Mouse (Mus musculus) CD8-positive naive resting alpha-beta T cell, adult 2 months (primary cell): ENCODE measurements around the gene Adcy5.

ENCODE experiments used
- DNase-seq, 2 experiments: peaks; one replicate each; pipeline ENCODE4 v3.0.0; 2022; ENCODE audit warnings: low read depth in 2 of 2, low spot score in 2 of 2

Adcy5 gene

GRCm38 (mm10) chr16:35155391-35156305 is 971 bp downstream of the Adcy5 start:
- DNase-seq, result no peak

GRCm38 (mm10) chr16:35156306-35156695 is 1.6 kb downstream of the Adcy5 start:
- DNase-seq, result no peak

- DNase-seq, result no peak
These were observed 2.2 kb downstream of the Adcy5 start for GRCm38 (mm10) chr16:35156832-35157231.

- DNase-seq, result no peak
These were observed 4.9 kb downstream of the Adcy5 start for GRCm38 (mm10) chr16:35159532-35159931.

- DNase-seq, result no peak
These were observed 5.3 kb downstream of the Adcy5 start for GRCm38 (mm10) chr16:35159991-35160390.

- no peak for DNase-seq
These were observed 9.9 kb downstream of the Adcy5 start for GRCm38 (mm10) chr16:35164361-35165224.

GRCm38 (mm10) chr16:35165361-35165760 is 10.7 kb downstream of the Adcy5 start:
- no peak for DNase-seq

- no peak for DNase-seq
These were observed 11.1 kb downstream of the Adcy5 start for GRCm38 (mm10) chr16:35165788-35166187.

- no peak for DNase-seq
These were observed 14.8 kb downstream of the Adcy5 start for GRCm38 (mm10) chr16:35169431-35169830.

- DNase-seq, result no peak
These were observed 17.5 kb downstream of the Adcy5 start for GRCm38 (mm10) chr16:35172195-35172594.

- DNase-seq, result no peak
These were observed 23.8 kb downstream of the Adcy5 start for GRCm38 (mm10) chr16:35178516-35178915.

- no peak for DNase-seq
These were observed 24.4 kb downstream of the Adcy5 start for GRCm38 (mm10) chr16:35179082-35179481.

- no peak for DNase-seq
These were observed 28.5 kb downstream of the Adcy5 start for GRCm38 (mm10) chr16:35183161-35183560.

GRCm38 (mm10) chr16:35188111-35188510 is 33.4 kb downstream of the Adcy5 start:
- DNase-seq, result no peak

GRCm38 (mm10) chr16:35189420-35190141 is 34.9 kb downstream of the Adcy5 start:
- DNase-seq, result no peak

- DNase-seq, result no peak
These were observed 36.1 kb downstream of the Adcy5 start for GRCm38 (mm10) chr16:35190777-35191176.

- DNase-seq, result no peak
These were observed 36.6 kb downstream of the Adcy5 start for GRCm38 (mm10) chr16:35191271-35191670.

- DNase-seq, result no peak
These were observed 37.8 kb downstream of the Adcy5 start for GRCm38 (mm10) chr16:35192471-35192870.

GRCm38 (mm10) chr16:35193357-35193756 is 38.7 kb downstream of the Adcy5 start:
- DNase-seq, result no peak

- DNase-seq, result no peak
These were observed 45.2 kb downstream of the Adcy5 start for GRCm38 (mm10) chr16:35199721-35200431.
